Mouse (Mus musculus) thymus, postnatal 4 days (tissue): ENCODE data around the gene Eml1.

ENCODE experiments used
- DNase-seq: peaks from one replicate; pipeline ENCODE4 v3.0.0; 2021

Gene Eml1

GRCm38 (mm10) chr12:108553079-108553478 lies 182.3 kb downstream of the Eml1 start:
- DNase-seq, result no peak

DNA sequence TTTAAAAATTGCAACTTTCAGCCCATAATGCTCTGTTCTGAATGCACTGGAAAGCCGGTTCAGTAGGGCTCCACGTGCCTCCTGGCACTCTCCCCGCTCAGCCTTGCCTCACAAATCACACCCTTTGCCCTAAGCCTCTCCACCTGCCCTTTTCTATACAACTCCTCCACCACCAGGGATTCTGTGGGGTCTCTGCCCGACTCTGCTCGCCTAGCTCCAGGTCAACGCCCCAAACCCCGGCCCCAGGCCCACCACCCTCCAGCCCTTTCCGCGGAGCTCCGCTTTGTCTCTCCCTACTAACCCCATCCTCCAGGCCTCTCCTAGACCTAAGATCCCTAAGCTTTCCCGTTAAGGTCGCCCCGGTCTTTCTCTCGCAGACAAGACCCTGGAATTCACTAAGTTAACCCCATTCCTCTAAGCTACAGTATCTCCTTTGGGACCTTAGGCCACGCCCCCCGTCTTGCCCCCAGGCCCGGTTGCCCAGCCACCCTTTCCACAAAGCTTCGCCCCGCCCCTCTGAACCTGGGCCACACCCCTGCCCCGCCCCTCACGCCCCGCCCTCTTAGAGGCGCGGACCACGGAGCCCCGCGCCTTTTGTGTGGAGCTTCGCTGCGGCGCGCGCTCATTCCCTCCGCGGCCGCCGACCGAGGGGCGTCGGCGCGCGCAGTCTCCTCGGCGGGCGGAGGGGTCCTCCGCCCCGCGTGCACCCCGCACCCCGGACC lies 183.5 kb downstream of the Eml1 start, which contains the start of gene Evl:
Gene Evl, plus strand, starts transcription at position 601 of the 722 bp plus-strand sequence.
- peak; percentile 96 for DNase-seq

DNA sequence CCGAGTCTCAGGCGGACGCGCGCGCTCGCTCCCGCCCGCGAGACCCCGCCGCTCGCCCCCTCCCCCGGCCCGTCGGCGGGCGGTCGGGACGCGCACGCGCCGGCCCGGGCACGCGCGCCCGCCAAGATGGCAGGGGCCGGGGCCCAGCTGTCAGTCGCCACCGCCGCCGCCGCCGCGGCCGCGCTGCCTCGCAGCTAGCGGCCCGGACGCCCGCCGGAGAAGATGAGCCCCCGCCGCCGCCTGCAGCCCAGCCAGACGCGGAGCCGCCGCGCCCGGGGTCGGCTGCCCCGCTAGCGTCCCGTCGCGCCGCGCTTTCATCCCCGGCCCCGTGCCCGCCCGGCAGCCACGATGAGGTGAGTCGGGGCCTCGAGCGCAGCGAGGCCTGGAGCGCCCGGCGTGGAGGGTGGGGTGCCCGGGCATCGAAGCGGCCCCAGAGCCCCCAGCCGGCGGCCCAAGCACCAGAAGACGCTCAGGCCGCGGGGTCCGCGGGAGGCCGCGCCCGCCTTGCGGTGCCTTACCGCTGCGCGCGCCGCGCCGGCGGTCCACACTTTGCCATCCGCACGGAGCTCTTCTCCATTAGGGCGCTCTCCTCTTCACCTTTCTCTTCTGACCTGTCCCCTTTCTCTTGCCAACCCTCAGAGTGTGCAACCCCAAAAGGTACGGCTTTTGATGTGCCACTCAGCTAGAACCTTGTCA lies 184.3 kb downstream of the Eml1 start:
- peak; percentile 78 for DNase-seq

DNA sequence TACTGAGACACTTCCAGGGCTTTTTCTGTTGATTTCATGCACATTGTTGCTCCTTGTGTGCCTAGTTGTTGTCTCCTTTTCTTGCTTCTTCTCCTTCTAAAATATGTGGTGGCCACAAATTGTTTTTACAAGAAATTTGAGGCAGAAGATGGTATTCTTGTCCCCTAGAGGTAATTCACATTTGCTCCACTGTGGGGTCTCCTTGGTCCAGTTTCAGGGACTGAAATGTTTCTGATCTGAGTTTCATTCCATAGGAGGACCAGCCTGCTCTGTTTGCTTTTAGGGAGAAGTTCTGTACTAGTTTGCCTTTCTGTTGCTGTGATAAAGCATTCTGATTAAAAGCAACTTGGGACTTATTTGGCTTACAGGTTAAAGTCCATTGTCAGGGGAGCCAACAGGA lies 187.4 kb downstream of the Eml1 start:
- no peak for DNase-seq

DNA sequence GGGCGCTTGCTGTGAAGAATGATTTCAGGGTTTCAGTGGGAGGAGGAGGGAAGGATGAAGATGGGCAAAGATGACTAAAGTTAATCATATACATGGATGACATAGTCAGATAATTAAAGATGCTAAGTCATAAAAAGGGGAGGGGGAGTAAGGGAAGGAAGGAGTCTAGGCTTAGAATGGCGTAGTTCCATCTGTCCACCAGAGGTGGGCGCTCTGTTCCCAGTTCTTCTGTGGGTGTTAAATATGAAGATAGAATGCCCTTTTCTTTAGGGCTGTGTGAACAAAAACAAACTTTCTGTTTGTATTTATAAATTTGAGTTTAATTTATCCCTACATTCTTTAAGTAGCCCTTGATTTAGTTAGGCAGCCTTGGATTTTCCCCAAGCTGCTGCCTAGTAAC lies 192.5 kb downstream of the Eml1 start:
- DNase-seq, result peak; percentile 70

DNA sequence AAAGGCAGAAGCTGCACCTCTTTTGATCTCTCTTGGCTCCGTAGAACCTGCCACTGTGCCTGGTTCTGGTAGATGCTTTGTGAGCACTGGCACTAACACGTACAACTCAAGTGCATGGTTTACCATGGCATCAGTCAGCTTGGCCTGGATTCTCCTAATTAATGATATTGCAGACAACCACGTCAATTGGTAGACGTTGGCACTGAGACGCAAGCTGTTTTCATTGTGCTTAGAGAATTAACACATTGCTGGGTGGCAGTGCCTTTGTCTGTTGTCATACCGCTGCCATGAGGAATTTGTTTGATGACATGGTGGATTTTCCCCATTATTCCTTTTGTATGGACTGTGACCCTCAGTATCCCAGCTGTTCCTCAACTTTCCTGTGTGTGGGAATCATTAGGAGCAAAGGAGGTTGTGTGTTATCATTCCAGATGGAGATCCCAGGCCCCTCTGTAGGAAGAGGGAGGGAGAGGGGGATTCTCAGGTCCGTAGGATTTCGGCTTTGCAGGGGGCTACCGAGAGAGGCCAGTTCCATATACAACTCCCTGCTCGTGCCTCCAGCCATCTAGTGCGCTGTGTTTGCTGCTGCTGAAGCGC lies 194.3 kb downstream of the Eml1 start:
- no peak for DNase-seq

DNA sequence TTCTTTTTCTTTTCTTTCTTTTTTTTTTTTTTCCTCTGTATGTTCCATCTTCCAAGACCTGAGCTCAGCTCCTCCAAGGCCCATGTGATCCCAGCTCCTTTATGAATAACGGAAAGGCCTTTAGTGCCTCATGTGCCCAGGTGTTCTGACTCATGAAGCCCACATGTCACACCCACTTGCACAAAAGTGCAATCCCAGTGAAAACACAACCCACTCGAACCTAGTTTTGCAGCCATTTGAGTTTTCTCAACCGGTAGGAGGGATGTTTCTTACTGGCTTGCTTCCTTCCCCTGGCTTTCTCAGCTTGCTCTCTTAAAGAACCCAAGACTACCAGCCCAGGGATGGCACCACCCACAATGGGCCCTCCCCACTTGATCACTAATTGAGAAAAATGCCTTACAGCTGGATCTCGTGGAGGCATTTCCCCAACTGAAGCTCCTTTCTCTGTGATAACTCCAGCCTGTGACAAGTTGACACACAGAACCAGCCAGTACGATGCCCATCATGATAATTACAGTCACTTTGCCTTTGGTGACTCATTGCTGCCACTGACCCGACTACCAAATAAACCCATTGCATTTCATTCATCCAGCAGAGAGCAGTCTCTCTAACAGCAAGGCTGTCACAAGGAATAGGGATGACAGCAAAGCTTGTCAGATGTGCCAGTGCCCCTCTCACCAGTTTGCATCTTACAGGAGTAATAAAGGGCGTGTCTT lies 208.6 kb downstream of the Eml1 start:
- no peak for DNase-seq

GRCm38 (mm10) chr12:108583775-108584174 lies 213.0 kb downstream of the Eml1 start:
- no peak for DNase-seq
